Mouse (Mus musculus) intestine, postnatal 0 days (tissue): ENCODE results near the gene Epp13. TPM values are rescaled to one million over a fixed set of nuclear protein-coding genes. Genes with fewer than 3 reads are reported as not detected.
A peak's percentile ranks its signal among the peaks of the same experiment; 100 is the strongest.

Source experiments
- ATAC-seq: fragments of 200-750 bp; cut with Nextera tagmentation; 2 replicates; pipeline ENCODE4 v1.8.0; 2017; ENCODE audit warnings: mild to moderate bottlenecking, moderate TSS enrichment, moderate library complexity
- H3K27ac ChIP-seq: fragments of 300-500 bp; sonication (generic); 2 replicates; pipeline ENCODE4 v1.5.1; 2014; ENCODE audit warnings: mild to moderate bottlenecking, low read depth, low read length, moderate library complexity
- H3K27me3 ChIP-seq: fragments of 300-500 bp; sonication (generic); replicated peaks from 2 replicates; pipeline ENCODE4 v1.6.1; 2014; ENCODE audit warnings: low read length, mixed read lengths; ENCODE audit not compliant: control insufficient read depth, insufficient read depth
- H3K36me3 ChIP-seq: fragments of 300-500 bp; sonication (generic); 2 replicates; pipeline ENCODE4 v1.6.1; 2014; ENCODE audit warnings: mild to moderate bottlenecking, moderate library complexity; ENCODE audit not compliant: control insufficient read depth, insufficient read depth
- H3K4me1 ChIP-seq: fragments of 300-500 bp; sonication (generic); replicated peaks from 2 replicates; pipeline ENCODE4 v1.6.1; 2014; ENCODE audit warnings: antibody characterized with exemption, low read length, mixed read lengths; ENCODE audit not compliant: control insufficient read depth, insufficient read depth
- H3K4me2 ChIP-seq: fragments of 300-500 bp; sonication (generic); replicated peaks from 2 replicates; pipeline ENCODE4 v1.6.1; 2014; ENCODE audit warnings: low read depth, mild to moderate bottlenecking, moderate library complexity
- H3K4me3 ChIP-seq: fragments of 300-500 bp; sonication (generic); 2 replicates; pipeline ENCODE4 v1.5.1; 2014; ENCODE audit warnings: low read depth, low read length
- H3K9ac ChIP-seq: fragments of 300-500 bp; sonication (generic); 2 replicates; pipeline ENCODE4 v1.6.1; 2014; ENCODE audit warnings: mild to moderate bottlenecking, low read depth, low read length
- H3K9me3 ChIP-seq: fragments of 300-500 bp; sonication (generic); 2 replicates; pipeline ENCODE4 v1.6.1; 2016; ENCODE audit warnings: mixed run types; ENCODE audit not compliant: control insufficient read depth
- CTCF ChIP-seq: sonication (generic); IDR thresholded peaks from 2 replicates; pipeline ENCODE4 v1.5.1; 2016; ENCODE audit warnings: low read depth, mild to moderate bottlenecking, control low read depth, antibody characterized with exemption, moderate library complexity
- WGBS: fragments of 180-500 bp; shearing (Covaris S2); extraction: QIAGEN DNeasy Blood & Tissue Kit; methylation state at CpG from one replicate; pipeline ENCODE4 v1.1.7; 2014; 5-methylcytosine and 5-hydroxymethylcytosine counted together
- polyA plus RNA-seq: library from polyadenylated mRNA; unstranded; fragments of >200 nt; fragmentation: Nextera tagmentation; extraction: Ambion mirVana; gene quantifications from 2 replicates; pipeline ENCODE4 v1.2.1, GENCODE M21; 2015

Epp13 gene
- polyA plus RNA-seq, 1 experiment from 2014 or later, result not detected

DNA sequence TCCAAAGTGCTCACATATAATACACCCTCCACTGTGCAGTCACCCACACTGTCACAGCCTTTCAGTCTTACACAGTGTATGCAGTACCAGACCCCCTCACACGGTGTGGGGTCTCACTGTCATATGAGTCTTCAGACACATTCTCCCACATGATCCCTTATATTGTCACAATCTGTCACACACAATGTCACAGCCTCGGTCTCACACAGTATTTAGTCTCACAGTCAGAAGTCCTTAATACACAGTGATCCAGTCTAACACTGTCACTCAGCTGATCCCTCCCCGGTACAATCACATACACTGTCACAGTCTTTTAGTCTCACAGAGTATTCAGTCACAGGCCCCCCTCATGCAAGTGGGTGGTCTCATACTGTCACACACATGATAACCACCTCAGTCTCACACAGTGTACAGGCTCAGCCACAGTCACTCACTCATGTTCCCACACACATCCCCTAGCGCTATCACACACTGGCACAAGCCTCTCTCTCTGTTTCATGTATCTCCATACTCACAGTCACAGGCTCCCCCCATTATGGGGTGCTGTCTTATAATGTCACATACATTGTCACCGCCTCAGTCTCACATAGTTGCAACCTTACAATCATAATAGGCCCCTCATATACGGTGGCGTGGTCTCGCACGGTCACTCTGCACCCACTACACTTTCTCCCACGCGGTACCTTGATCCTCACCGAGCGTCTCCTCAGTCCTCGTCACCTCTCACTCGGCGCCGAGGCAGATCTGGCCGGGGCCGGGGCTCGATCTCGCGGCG, 78.1 kb downstream of the Epp13 start:
- no peak for TF ChIP-seq CTCF
- WGBS, result 15% methylated on average over 23 of the region's 23 CpGs
- Histone ChIP-seq H3K9ac (peak overlapping the region; percentile 45), H3K9me3 (no peaks in the 10 kb centered on the region), H3K4me1 (no peaks in the 10 kb centered on the region), H3K27ac (0 out of 2 replicates have a peak overlapping the region, but pooled peaks have one; percentile 1), H3K4me2 (peak overlapping the region; percentile 64), H3K36me3 (no peaks in the 10 kb centered on the region), H3K27me3 (no peaks in the 10 kb centered on the region), H3K4me3 (peak overlapping the region; percentile 42)
- peak; percentile 32; the same call in 1 of the 2 replicates for ATAC-seq

DNA sequence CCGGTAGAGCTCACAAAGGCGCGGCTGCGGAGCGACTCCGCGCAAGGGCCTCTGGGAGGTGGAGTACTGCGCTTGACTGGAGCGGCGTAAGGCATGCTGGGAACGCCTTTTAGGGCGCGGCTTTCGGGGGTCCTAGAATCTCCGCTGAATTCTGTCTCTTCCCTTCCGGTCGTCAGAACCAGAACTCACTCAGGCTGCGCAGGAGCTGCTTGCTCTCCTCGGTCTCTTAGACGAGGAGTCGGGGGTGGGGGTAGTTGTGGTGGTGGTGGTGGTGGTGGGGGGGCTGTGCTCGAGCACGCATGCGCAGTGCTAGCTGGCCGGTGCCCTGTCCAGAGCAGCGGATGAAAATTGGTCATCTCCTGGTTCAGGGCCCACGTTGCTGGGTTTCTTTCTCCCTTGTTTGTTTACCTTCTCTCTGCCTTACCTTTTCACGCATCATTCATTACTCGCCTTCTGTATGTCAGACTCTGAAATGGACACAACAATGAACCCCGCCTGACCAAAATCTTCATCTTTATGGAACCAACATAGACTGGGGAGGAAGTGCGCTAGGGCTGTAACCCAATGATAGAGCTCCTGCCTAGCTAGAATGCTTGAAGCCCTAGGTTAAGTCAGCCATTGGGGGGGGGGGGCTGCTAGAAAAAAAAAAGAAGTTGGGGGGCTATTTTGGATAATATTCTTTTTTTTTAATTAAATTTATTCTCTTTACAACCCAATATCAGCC, 78.9 kb downstream of the Epp13 start, which contains the start of gene Zfp583:
TSS of gene Zfp583 (minus strand) at position 53 of the 724 bp plus-strand sequence.
- TF ChIP-seq CTCF, result no peak
- H3K9me3 ChIP-seq, result no peaks in the 10 kb centered on the region
- H3K27ac ChIP-seq, result 0 out of 2 replicates have a peak within 1 kb of the TSS, but pooled peaks have one; percentile 1
- 7% methylated on average over 31 of the region's 31 CpGs for WGBS
- H3K9ac ChIP-seq, result peak within 1 kb of the TSS; percentile 45
- peak within 1 kb of the TSS; percentile 64 for H3K4me2 ChIP-seq
- ATAC-seq, result peak; percentile 89
- H3K36me3 ChIP-seq, result no peaks in the 10 kb centered on the region
- no peaks in the 10 kb centered on the region for H3K4me1 ChIP-seq
- no peaks in the 10 kb centered on the region for H3K27me3 ChIP-seq
- H3K4me3 ChIP-seq, result peak within 1 kb of the TSS; percentile 42

Other genes with a start within 250 kb of the Epp13 start
- gene Vmn1r65, start 241.7 kb upstream of the Epp13 start, polyA plus RNA-seq, result not detected in 2 replicates
- not detected in 2 replicates for gene Nlrp4c, start 207.5 kb upstream of the Epp13 start, polyA plus RNA-seq
- gene Zfp787, start 96.7 kb upstream of the Epp13 start, polyA plus RNA-seq, result 42.2 and 46.5 TPM in 2 replicates
- 18.5 and 18.7 TPM in 2 replicates for gene Zfp444, start 80.5 kb upstream of the Epp13 start, polyA plus RNA-seq
- not detected in 2 replicates for gene Galp, start 55.6 kb upstream of the Epp13 start, polyA plus RNA-seq
- not detected in 2 replicates for gene Zscan5b, start 30.4 kb upstream of the Epp13 start, polyA plus RNA-seq
- gene Zfp667, start 33.9 kb downstream of the Epp13 start, polyA plus RNA-seq, result 2.1 and 2.4 TPM in 2 replicates
- 1.2 and 1.7 TPM in 2 replicates for gene Zfp583, start 78.6 kb downstream of the Epp13 start, polyA plus RNA-seq
- 0.08 and 0.20 TPM in 2 replicates for gene Gm3854, start 91.0 kb downstream of the Epp13 start, polyA plus RNA-seq
- gene Zfp78, start 110.6 kb downstream of the Epp13 start, polyA plus RNA-seq, result 0.82 and 1.1 TPM in 2 replicates
- gene Zfp28, start 130.6 kb downstream of the Epp13 start, polyA plus RNA-seq, result 2.5 and 3.3 TPM in 2 replicates
- gene Smim17, start 146.0 kb downstream of the Epp13 start, polyA plus RNA-seq, result 0.04 and 0.14 TPM in 2 replicates
- not detected in 2 replicates for gene Gm20715, start 157.6 kb downstream of the Epp13 start, polyA plus RNA-seq
- not detected in 2 replicates for gene Olfr1344, start 186.0 kb downstream of the Epp13 start, polyA plus RNA-seq
- gene Olfr1336, start 203.5 kb downstream of the Epp13 start, polyA plus RNA-seq, result not detected in 2 replicates
- not detected in 2 replicates for gene Olfr1346, start 214.4 kb downstream of the Epp13 start, polyA plus RNA-seq
- gene Olfr5, start 234.2 kb downstream of the Epp13 start, polyA plus RNA-seq, result not detected in 2 replicates
- gene Olfr1347, start 247.0 kb downstream of the Epp13 start, polyA plus RNA-seq, result not detected in 2 replicates